Mouse (Mus musculus) heart, adult 10 weeks (tissue): ENCODE data around the gene Sept9. TPM values are rescaled to one million over a fixed set of nuclear protein-coding genes. Genes with fewer than 3 reads are reported as not detected.

Source experiments
- polyA plus RNA-seq: library from polyadenylated mRNA; stranded (reverse); fragments of 350-450 nt; fragmentation: Illumina TruSeq; extraction: RNeasy Lipid Tissue Mini Kit (QIAGEN cat#74804); gene quantifications from one replicate; pipeline ENCODE4 v1.2.3, GENCODE M21; 2014; ENCODE audit warnings: low read depth, low replicate concordance

Gene Sept9
- 22.2 TPM for polyA plus RNA-seq

DNA sequence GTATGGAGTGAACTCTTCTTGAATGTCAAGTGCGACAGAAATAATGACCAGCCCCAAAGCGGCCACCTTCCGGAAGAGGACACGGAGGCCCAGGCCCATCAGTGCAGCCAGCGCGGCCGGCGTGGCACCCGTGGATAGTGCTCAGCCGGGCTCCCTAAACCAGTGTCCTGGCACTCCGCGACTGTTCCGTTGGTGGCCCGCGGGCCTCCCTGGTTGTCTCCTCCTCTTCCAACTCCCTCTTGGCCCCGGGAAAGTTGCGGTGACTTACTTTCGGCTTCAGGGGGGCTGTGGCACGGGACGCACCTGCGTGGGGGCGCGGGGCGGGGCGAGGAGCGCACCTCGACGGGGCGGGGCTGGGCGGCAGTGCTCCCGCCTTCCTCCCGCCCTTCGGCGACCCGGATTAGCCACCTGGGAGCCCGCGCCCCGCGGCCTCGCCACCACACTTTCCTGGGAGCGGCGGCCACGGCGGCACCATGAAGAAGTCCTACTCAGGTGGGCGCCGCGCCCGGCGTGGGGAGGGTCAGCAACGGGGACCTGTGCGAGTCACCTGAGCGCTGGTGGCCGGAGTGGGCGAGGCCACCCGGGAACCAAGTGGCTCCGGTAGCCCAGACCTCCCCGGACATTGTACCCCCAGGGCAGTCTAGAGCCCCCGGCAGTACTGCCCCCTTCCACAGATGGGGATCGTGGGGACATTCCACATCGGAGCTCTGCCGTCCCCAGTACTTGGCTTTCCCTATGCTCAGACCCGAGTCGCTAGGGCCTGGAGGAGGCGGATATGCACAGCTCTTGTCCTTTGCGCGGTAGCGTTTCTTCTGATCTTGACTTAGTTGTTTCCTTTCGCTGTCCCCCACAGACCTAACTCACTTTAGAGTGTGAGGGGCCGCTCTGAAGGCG lies at the start of gene Sept9:
Sept9 (plus strand) TSS at position 380 of the 894 bp plus-strand sequence.

Other genes starting within 250 kb of the Sept9 start
- gene Sec14l1, start 84.5 kb upstream of the Sept9 start, polyA plus RNA-seq: 67.0 TPM